Mouse (Mus musculus): ENCODE results near the gene Zfc3h1. TPM values are rescaled to one million over a fixed set of nuclear protein-coding genes. Genes with fewer than 3 reads are reported as not detected.

Gene Zfc3h1
- total RNA-seq, 1 experiment: 31.3 TPM

DNA sequence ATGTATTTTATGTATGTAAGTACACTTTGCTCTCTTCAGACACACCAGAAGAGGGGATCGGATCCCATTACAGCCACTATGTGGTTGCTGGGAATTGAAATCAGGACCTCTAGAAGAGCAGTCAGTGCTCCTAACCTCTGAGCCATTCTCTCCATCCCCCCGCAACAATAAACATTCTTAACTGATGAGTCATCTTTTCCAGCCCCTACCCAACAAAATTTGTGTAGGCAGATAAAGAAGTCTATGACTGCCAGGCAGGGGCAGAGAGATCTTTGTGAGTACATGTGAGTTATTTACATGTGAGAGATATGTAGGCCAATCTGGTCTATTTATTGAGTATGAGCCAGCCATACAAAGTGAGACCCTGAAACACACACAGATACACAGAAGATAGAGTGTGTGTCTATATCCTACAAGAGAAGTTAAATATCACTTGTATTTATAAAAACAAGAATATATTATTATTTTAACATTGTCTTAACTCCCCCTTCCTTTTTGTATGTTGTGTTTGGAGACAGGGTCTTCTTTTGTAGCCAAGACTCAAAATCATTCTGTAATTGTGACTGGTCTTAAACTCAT, 3.2 kb upstream of the Zfc3h1 start:
- TF ChIP-seq CHD2 (IDR thresholded peaks at IDR 0.05; ENCODE audit: low read depth, low read length): no peak
- no peak for TF ChIP-seq ZC3H11A (IDR thresholded peaks at IDR 0.05; ENCODE audit: borderline replicate concordance, low read depth, low read length)
- no peak for TF ChIP-seq ZNF384 (IDR thresholded peaks at IDR 0.05; ENCODE audit: low read depth, low read length)
- no peak for TF ChIP-seq HCFC1 (IDR thresholded peaks at IDR 0.05; ENCODE audit: borderline replicate concordance, insufficient read depth, low read length)
- TF ChIP-seq MAFK (IDR thresholded peaks at IDR 0.05; ENCODE audit: insufficient read depth, low read depth, low read length): no peak
- Histone ChIP-seq H3K27ac (ENCODE audit: insufficient read depth, low read depth, low read length, poor library complexity, severe bottlenecking) (no peak overlapping the region), H3K9ac (ENCODE audit: insufficient read depth, low read depth, low read length, poor library complexity, severe bottlenecking) (no peak overlapping the region), H3K36me3 (ENCODE audit: control insufficient read depth, insufficient read depth, low read length, poor library complexity, severe bottlenecking) (no peaks in the 10 kb centered on the region), H3K4me1 (ENCODE audit: control insufficient read depth in 2 of 2, insufficient read depth in 2 of 2, low read length in 2 of 2, poor library complexity in 1 of 2) (peaks cover 5 to 6% of the 10 kb centered on the region in 2 experiments; a peak in 1 of 4 replicates), H3K9me3 (ENCODE audit: control insufficient read depth, insufficient read depth, low read depth, low read length) (no peaks in the 10 kb centered on the region), H3K4me3 (ENCODE audit: insufficient read depth in 1 of 2, low read depth in 1 of 2, low read length in 2 of 2, poor library complexity in 1 of 2, severe bottlenecking in 1 of 2) (no peak overlapping the region)
- in situ Hi-C loops (cut with MboI; ENCODE audit: low sequenced_read_pairs in 2 of 2, unreplicated experiment in 2 of 2): no loop called here
- DNase-seq (ENCODE audit: low read depth, low spot score): no peak

DNA sequence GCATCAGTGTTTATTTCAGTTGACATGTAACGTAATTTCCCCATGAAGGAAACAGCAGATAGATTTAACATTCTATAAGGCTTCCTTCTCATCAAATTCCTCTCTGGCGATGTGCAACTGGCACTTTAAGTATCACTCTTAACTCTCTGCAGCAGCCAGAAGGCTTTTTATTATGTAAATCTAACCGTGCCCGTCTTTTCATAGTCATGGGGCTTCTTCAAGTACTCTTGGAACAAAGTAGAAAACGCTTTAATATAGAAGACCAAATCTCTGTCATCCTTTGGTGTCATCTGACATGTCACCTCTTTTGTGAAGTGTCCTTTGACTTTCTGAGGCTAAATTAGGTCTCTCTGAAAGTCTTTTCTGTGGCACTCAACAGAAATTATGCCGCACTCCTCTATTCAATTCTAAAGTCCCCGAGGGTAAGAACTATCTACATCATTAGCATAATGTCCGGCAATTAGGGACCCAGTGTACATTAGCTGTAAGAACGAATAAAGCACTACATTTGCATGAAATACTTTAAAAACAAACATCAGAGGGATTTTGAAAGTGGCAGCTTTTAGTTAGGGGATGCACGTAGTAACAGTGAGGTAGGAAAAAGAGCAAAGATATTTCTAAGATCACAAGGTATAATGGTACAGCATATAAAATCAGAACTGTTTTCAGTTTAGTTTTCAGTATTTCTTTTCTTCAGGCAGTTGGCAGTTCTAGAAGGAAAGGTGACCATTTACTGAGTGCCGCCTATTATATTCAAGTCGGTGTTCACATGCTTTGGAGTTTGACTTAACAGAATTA, 1.7 kb upstream of the Zfc3h1 start:
- Histone ChIP-seq H3K9me3 (ENCODE audit: control insufficient read depth, insufficient read depth, low read depth, low read length) (no peaks in the 10 kb centered on the region), H3K4me3 (ENCODE audit: insufficient read depth in 1 of 2, low read depth in 1 of 2, low read length in 2 of 2, poor library complexity in 1 of 2, severe bottlenecking in 1 of 2) (peak overlapping the region; percentile 75 to 81; a peak in 3 of 4 replicates), H3K27ac (ENCODE audit: insufficient read depth, low read depth, low read length, poor library complexity, severe bottlenecking) (no peak overlapping the region), H3K4me1 (ENCODE audit: control insufficient read depth in 2 of 2, insufficient read depth in 2 of 2, low read length in 2 of 2, poor library complexity in 1 of 2) (peaks cover 5 to 8% of the 10 kb centered on the region in 2 experiments; a peak in 1 of 4 replicates), H3K9ac (ENCODE audit: insufficient read depth, low read depth, low read length, poor library complexity, severe bottlenecking) (no peak overlapping the region), H3K36me3 (ENCODE audit: control insufficient read depth, insufficient read depth, low read length, poor library complexity, severe bottlenecking) (no peaks in the 10 kb centered on the region; the same call in 1 of the 2 replicates)
- no peak for DNase-seq (ENCODE audit: low read depth, low spot score)
- in situ Hi-C loops (cut with MboI; ENCODE audit: low sequenced_read_pairs in 2 of 2, unreplicated experiment in 2 of 2): no loop called here
- no peak for TF ChIP-seq ZC3H11A (IDR thresholded peaks at IDR 0.05; ENCODE audit: borderline replicate concordance, low read depth, low read length)
- TF ChIP-seq CHD2 (IDR thresholded peaks at IDR 0.05; ENCODE audit: low read depth, low read length): no peak

DNA sequence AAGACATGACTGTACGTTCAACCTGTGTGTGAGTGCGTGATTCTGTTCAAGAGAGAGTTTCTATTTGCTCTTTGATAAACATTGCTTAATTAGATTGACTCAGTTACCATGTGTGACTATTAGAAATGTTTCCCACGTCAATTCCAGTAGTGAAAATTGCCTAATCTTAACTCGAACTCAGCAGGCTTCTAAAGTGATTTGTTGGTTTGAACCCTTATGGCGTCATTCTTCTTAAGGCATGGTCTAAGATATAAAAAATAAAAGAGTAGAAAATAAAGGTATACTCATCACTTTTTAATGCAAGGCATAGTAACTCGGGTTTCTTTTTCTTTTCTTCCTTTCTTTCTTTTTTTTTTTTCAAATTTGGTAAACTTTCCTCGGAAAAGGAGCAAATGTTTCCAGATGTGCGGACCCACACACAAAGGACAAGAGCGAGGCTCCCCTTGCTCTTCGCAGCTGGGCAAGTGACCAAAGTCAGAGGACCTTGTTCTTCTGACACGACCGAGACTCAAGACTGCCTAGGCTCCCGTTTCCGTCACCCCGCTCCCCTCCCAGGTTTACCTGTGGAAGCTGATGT, 1.0 kb upstream of the Zfc3h1 start:
- H3K4me3 ChIP-seq (ENCODE audit: insufficient read depth in 1 of 2, low read depth in 1 of 2, low read length in 2 of 2, poor library complexity in 1 of 2, severe bottlenecking in 1 of 2): peak overlapping the region; percentile 75 to 81
- no peaks in the 10 kb centered on the region for H3K9me3 ChIP-seq (ENCODE audit: control insufficient read depth, insufficient read depth, low read depth, low read length)
- in situ Hi-C loops (cut with MboI; ENCODE audit: low sequenced_read_pairs in 2 of 2, unreplicated experiment in 2 of 2): no loop called here
- peak overlapping the region; percentile 81 for H3K27ac ChIP-seq (ENCODE audit: insufficient read depth, low read depth, low read length, poor library complexity, severe bottlenecking)
- TF ChIP-seq HCFC1 (IDR thresholded peaks at IDR 0.05; ENCODE audit: borderline replicate concordance, insufficient read depth, low read length): no peak
- no peak for TF ChIP-seq MAFK (IDR thresholded peaks at IDR 0.05; ENCODE audit: insufficient read depth, low read depth, low read length)
- TF ChIP-seq ZC3H11A (IDR thresholded peaks at IDR 0.05; ENCODE audit: borderline replicate concordance, low read depth, low read length): no peak
- DNase-seq (ENCODE audit: low read depth, low spot score): no peak
- H3K9ac ChIP-seq (ENCODE audit: insufficient read depth, low read depth, low read length, poor library complexity, severe bottlenecking): peak overlapping the region; percentile 91
- peaks cover 2% of the 10 kb centered on the region; the same call in 1 of the 2 replicates for H3K36me3 ChIP-seq (ENCODE audit: control insufficient read depth, insufficient read depth, low read length, poor library complexity, severe bottlenecking)
- H3K4me1 ChIP-seq (ENCODE audit: control insufficient read depth in 2 of 2, insufficient read depth in 2 of 2, low read length in 2 of 2, poor library complexity in 1 of 2): peaks cover 5 to 8% of the 10 kb centered on the region in 2 experiments; a peak in 1 of 4 replicates

DNA sequence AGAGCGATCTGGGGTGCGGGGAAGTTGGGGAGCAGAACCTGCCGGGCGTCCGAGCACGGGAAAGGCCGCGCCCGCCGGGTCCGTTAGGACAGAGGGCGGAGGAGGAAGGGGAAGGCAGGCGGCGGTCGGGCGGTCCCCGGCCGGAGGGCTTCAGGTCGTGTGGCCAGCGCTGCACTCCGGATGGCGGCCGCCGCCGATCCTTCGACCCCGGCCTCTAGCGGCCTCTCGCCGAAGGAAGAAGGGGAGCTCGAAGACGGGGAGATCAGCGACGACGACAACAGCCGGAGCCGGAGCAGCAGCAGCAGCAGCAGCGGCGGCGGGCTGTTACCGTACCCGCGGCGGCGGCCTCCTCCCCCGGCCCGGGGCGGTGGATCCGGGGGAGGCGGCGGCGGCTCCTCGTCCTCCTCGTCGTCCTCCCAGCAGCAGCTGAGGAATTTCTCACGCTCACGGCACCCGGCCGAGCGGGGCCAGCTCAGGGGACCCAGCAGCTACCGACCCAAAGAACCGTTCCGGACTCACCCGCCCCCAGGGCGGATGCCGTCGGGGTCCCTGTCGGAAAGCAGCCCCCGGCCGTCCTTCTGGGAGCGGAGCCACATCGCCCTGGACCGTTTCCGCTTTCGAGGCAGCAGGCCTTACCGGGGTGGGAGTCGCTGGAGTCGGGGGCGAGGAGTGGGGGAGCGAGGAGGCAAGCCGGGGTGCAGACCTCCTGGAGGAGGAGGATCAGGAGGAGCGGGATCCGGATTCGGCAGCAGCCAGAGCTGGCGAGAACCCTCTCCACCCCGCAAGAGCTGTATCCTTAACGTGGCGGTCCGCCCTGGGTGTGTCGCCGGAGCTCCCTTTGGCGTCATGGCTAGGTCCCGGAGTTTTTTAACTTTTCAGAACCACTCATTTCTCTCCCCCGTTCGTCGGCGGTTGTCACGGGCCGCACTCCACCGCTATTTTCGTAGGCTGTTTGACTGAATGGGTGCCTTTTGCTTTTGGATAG, 551 bp downstream of the Zfc3h1 start:
- in situ Hi-C loops (cut with MboI; ENCODE audit: low sequenced_read_pairs in 2 of 2, unreplicated experiment in 2 of 2): no loop called here
- no peaks in the 10 kb centered on the region for H3K9me3 ChIP-seq (ENCODE audit: control insufficient read depth, insufficient read depth, low read depth, low read length)

More for the DNA sequence above, 551 bp downstream of the Zfc3h1 start:
- Histone ChIP-seq H3K36me3 (ENCODE audit: control insufficient read depth, insufficient read depth, low read length, poor library complexity, severe bottlenecking) (peaks cover 2% of the 10 kb centered on the region; the same call in 1 of the 2 replicates), H3K4me1 (ENCODE audit: control insufficient read depth in 2 of 2, insufficient read depth in 2 of 2, low read length in 2 of 2, poor library complexity in 1 of 2) (peaks cover 5 to 8% of the 10 kb centered on the region in 2 experiments; a peak in 1 of 4 replicates), H3K9ac (ENCODE audit: insufficient read depth, low read depth, low read length, poor library complexity, severe bottlenecking) (peak overlapping the region; percentile 91), H3K4me3 (ENCODE audit: insufficient read depth in 1 of 2, low read depth in 1 of 2, low read length in 2 of 2, poor library complexity in 1 of 2, severe bottlenecking in 1 of 2) (peak overlapping the region; percentile 75 to 81), H3K27ac (ENCODE audit: insufficient read depth, low read depth, low read length, poor library complexity, severe bottlenecking) (peak overlapping the region; percentile 42)
- TF ChIP-seq MAFK (IDR thresholded peaks at IDR 0.05; ENCODE audit: insufficient read depth, low read depth, low read length) (no peak), HCFC1 (IDR thresholded peaks at IDR 0.05; ENCODE audit: borderline replicate concordance, insufficient read depth, low read length) (no peak), ZC3H11A (IDR thresholded peaks at IDR 0.05; ENCODE audit: borderline replicate concordance, low read depth, low read length) (no peak), CHD2 (IDR thresholded peaks at IDR 0.05; ENCODE audit: low read depth, low read length) (no peak), ZNF384 (IDR thresholded peaks at IDR 0.05; ENCODE audit: low read depth, low read length) (no peak)
- no peak for DNase-seq (ENCODE audit: low read depth, low spot score)
